Mouse (Mus musculus): ENCODE data around the gene Abca2.
"Not testable (repeated sequence)": the region's sequence is repeated elsewhere in the genome, so short reads cannot be mapped to it uniquely, and the experiment has no call there.

Gene Abca2

DNA sequence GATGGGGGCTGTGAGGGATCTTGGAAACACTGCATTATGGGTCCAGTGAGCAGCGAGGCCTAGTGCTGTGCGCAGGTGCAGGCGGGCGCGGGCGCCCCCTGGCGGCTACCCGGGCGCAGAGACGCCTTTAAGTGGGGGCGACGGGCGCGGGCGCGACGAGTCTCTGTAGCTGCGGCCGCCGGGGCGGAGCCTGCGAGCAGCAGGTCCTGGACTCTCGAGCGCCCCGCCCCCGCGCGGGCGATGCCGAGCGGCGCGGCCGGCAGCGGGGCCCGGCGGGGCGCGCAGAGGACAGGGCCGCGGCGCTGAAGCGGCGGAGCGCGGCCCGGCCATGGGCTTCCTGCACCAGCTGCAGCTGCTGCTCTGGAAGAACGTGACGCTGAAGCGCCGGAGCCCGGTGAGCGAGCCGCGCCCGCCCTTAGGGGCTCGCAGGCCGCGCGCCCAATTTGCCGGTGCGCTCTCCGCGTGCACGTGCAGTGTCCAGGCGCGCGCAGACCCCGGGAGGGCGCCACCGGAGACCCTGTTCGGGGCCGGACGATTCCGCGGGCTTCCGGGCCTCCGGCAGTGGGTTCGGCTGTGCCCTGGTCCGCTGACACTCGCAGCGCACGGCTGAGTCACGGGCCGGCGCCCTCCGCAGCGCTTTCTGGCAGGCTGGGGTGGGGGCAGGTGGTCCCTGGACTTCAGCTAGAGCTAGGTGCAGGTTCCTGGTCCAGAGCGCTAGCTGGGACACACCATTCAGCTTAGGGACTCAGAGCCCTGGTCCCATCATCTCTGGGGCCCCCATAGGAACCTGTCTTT is at the start of gene Abca2:
TSS of gene Abca2 (plus strand) at position 262 of the 795 bp plus-strand sequence.
- DNase-seq (ENCODE audit: low spot score in 2 of 2): peak; percentile 95 to 98

- DNase-seq (ENCODE audit: low spot score in 2 of 2): no peak
Observed at GRCm38 (mm10) chr2:25384492-25384891, 44.0 kb upstream of the Abca2 start.

DNA sequence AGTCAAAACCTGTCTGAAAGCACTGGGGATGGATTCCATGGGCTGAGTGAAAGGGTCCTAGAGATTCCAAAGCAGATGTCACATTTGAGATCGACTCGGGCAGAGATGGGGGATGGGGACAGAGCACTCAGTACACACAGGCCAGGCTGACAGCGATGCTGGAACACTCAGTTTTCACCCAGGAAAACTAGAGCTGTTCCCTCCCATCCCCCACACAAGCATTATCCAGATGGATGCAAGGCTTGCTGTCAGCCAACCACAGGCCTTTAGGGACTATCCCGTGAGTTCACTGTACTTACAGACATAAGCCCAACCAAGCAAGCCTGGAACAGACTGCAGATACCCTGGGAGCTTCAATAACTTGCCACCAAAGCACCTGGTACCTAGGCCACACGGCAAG is 37.2 kb upstream of the Abca2 start:
- no peak for DNase-seq (ENCODE audit: low spot score in 2 of 2)

DNA sequence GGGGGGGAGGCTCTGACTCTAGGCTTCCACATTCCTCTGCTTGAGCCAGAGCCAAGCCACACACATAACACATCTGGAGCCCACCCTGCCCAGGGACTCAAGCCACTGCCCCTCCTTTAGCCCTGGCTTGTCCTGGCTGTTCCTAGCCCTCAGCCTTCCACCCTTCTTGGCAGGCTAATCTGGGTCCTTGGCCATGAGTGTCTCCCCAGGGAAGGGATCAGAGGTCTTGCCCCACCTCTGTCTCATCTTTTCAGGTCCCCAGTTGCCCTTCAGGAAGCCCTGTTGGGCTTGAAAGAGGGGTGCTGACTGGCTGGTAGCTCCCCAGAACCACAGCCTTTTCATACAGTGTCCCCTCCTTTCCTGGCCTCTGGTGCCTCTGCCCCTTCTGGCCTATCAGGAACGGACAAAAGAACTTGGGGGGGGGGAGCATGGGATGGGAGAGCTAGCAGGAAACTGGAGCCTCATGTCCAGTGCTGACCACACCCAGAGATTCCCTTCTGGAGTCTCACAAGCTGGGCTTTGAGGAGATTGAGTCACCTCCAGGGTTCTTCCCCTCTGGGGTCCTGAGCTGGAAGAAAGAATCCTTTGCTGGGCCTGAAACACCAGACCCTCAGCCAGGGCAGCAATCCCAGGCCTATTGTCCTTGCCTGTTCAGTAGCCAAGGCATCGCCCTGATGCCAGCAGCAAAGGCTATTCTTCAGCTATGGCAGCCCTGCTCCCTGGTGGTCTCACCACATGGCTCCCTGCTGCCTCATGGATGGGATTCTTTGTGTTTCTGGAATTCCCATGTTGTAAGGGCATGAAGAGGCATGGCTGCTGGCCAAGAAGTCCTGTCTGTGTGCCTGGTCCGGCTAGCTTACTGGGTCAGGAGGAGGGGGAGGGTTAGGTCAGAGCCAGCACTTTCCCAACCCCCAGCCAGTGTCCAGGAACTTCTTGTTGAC is 34.0 kb upstream of the Abca2 start:
- DNase-seq (ENCODE audit: low spot score in 2 of 2): peak in 1 of 2 experiments; percentile 43

- DNase-seq (ENCODE audit: low spot score in 2 of 2): no peak
Observed at GRCm38 (mm10) chr2:25395721-25396596, 32.5 kb upstream of the Abca2 start, which contains the start of gene Entpd2. TSS of gene Entpd2 (plus strand) at chr2:25395874.

GRCm38 (mm10) chr2:25396597-25396983 is 31.9 kb upstream of the Abca2 start:
- no peak for DNase-seq (ENCODE audit: low spot score in 2 of 2)

DNA sequence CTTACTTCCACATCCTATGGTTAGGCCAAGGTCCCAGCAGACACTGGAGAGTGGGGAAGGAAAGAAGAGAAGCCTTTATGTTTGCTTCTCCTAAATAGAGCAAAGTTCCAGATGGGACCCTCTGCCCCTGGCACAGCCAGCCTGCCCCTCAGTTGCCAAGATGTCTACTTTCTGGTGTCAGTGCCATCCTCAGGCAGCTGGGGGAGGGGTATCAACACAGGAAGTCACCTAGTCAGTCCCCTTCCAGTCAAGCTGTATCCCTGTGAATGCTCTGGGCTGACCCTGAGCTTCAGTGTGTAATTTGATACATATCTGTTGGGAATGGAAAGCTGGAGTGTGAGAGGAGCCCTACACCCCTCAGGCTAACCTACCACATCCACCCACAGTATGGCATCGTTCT is 31.5 kb upstream of the Abca2 start:
- DNase-seq (ENCODE audit: low spot score in 2 of 2): no peak

- no peak for DNase-seq (ENCODE audit: low spot score in 2 of 2)
Observed at GRCm38 (mm10) chr2:25398065-25398464, 30.4 kb upstream of the Abca2 start.

- DNase-seq (ENCODE audit: low spot score in 2 of 2): no peak
Observed at GRCm38 (mm10) chr2:25399051-25399450, 29.5 kb upstream of the Abca2 start, which contains the start of gene Npdc1. TSS of gene Npdc1 (plus strand) at chr2:25399351.

DNA sequence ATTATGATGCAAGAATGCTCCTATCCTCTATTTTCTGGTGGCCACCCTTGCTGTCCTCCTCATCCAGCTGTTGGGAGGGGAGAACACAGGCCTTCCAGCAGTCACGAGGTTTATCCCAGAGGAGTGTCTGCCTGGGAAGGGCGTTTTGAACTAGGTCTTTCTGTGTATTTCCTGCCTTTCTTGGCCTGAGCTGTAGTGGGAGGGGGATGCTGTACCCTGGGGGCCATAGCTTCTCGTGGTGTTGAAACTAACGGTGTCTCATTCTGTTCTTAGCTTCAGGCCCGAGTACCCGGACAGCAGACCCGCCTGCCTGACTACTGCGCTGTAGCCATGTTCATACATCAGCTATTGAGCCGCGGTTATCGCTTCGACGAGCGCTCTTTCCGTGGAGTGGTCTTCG is 28.2 kb upstream of the Abca2 start:
- no peak for DNase-seq (ENCODE audit: low spot score in 2 of 2)

- peak in 1 of 2 experiments; percentile 59 for DNase-seq (ENCODE audit: low spot score in 2 of 2)
Observed at GRCm38 (mm10) chr2:25400764-25401163, 27.7 kb upstream of the Abca2 start.

DNA sequence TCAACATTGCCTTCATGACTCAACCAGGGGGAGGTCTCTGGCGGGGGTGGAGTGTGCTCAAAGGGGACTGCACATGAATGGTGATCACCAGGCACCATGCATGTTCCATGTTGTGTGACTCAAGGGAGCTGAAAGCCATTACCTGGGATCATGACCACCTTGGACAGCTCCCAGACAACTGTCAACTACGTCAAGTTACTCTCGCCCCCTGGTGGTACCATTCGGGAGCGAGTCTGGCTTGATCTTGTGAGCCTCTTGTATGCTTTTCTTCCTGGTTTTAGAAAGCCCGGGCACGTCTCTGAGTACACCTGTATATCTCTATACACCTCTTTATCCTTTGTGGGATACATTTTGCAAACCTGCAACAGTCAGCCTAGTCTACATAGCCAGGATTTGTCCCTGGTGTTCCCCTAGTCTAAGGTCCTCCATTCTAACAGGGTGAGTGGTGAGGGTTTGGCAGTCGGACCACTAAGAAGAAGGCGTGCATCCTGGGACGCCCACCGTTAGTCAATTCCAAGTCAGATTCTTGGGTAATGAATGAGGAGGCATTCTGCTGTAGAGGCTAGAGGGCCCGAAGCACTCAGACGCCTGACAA is 26.0 kb upstream of the Abca2 start:
- DNase-seq (ENCODE audit: low spot score in 2 of 2): peak; percentile 56 to 73

GRCm38 (mm10) chr2:25402972-25403601 is 25.4 kb upstream of the Abca2 start:
- peak; percentile 91 to 94 for DNase-seq (ENCODE audit: low spot score in 2 of 2)

DNA sequence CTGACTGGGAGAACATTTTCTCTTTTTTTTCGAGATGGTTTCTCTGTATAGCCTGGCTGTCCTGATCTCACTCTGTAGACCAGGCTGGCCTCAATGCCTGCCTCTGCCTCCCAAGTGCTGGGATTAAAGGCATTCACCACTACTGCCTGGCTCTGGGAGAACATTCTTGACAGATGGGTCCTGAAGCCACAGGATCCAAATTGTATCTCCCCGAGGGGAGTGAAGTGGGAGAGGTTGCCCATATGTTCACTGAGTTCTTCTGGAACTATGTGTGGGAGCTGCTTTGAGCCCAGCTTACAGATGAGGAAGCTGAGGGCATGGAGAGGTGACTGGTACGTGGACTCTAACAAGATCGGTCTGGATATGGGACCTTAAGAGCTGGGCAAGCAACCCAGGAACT is 24.5 kb upstream of the Abca2 start:
- DNase-seq (ENCODE audit: low spot score in 2 of 2): no peak

GRCm38 (mm10) chr2:25408908-25409307 is 19.6 kb upstream of the Abca2 start:
- no peak for DNase-seq (ENCODE audit: low spot score in 2 of 2)

GRCm38 (mm10) chr2:25413436-25413835 is 15.1 kb upstream of the Abca2 start:
- DNase-seq (ENCODE audit: low spot score in 2 of 2): not testable (repeated sequence)

- DNase-seq (ENCODE audit: low spot score in 2 of 2): no peak
Observed at GRCm38 (mm10) chr2:25417426-25417825, 11.1 kb upstream of the Abca2 start.

GRCm38 (mm10) chr2:25421896-25422295 is 6.6 kb upstream of the Abca2 start:
- peak in 1 of 2 experiments; percentile 37 for DNase-seq (ENCODE audit: low spot score in 2 of 2)

- no peak for DNase-seq (ENCODE audit: low spot score in 2 of 2)
Observed at GRCm38 (mm10) chr2:25422587-25423410, 5.7 kb upstream of the Abca2 start, which contains the start of gene Fut7. TSS of gene Fut7 (plus strand) at chr2:25423267.

- DNase-seq (ENCODE audit: low spot score in 2 of 2): no peak
Observed at GRCm38 (mm10) chr2:25423626-25424025, 4.9 kb upstream of the Abca2 start.

All from frontal cortex, postnatal 36 days (tissue).